Mouse (Mus musculus) hindbrain, embryonic 13.5 days (tissue): ENCODE data around the gene Slfn8. TPM values are rescaled to one million over a fixed set of nuclear protein-coding genes. Genes with fewer than 3 reads are reported as not detected.

ENCODE experiments used
- microRNA-seq: library from miRNA; unstranded; fragments of <30 nt; microRNA quantifications from one replicate; pipeline ENCODE4, GENCODE M21; 2016
- polyA plus RNA-seq: library from polyadenylated mRNA; unstranded; fragments of >200 nt; fragmentation: Nextera tagmentation; extraction: Ambion mirVana; gene quantifications from 2 replicates; pipeline ENCODE4 v1.2.1, GENCODE M21; 2015

Slfn8 gene
- polyA plus RNA-seq, 1 experiment from 2014 or later, result 0.35 TPM

Small RNA genes within 50 kb of the gene (microRNA-seq; reads per million reads assigned to microRNA genes)
- gene Gm27598 (not detected), gene Mir7679 (not detected)

Other genes starting within 250 kb of the Slfn8 start
- 27.0 and 29.9 TPM in 2 replicates for gene Lig3, start 239.7 kb downstream of the Slfn8 start, polyA plus RNA-seq
- gene Rffl, start 149.6 kb downstream of the Slfn8 start, polyA plus RNA-seq, result 4.7 and 5.6 TPM in 2 replicates
- 12.3 and 13.4 TPM in 2 replicates for gene Rad51d, start 130.2 kb downstream of the Slfn8 start, polyA plus RNA-seq
- 0.71 and 0.80 TPM in 2 replicates for gene Fndc8, start 128.7 kb downstream of the Slfn8 start, polyA plus RNA-seq
- 27.3 and 35.3 TPM in 2 replicates for gene Nle1, start 112.4 kb downstream of the Slfn8 start, polyA plus RNA-seq
- gene Unc45b, start 110.3 kb downstream of the Slfn8 start, polyA plus RNA-seq, result 1.2 and 1.3 TPM in 2 replicates
- 1.00 and 1.0 TPM in 2 replicates for gene Slfn5, start 69.5 kb downstream of the Slfn8 start, polyA plus RNA-seq
- gene Slfn9, start 29.0 kb downstream of the Slfn8 start, polyA plus RNA-seq, result 2.7 and 2.8 TPM in 2 replicates
- gene Slfn2, start 44.3 kb upstream of the Slfn8 start, polyA plus RNA-seq, result 1.3 TPM in 2 replicates
- not detected in 2 replicates for gene Slfn1, start 96.0 kb upstream of the Slfn8 start, polyA plus RNA-seq
- gene Slfn4, start 154.4 kb upstream of the Slfn8 start, polyA plus RNA-seq, result 0.06 TPM in 1 of 2 replicates, not detected in the other
- 0.12 TPM in 2 replicates for gene Slfn3, start 170.5 kb upstream of the Slfn8 start, polyA plus RNA-seq